Mouse (Mus musculus) kidney, adult 2 months (tissue): ENCODE data around the gene Camk2d. TPM values are rescaled to one million over a fixed set of nuclear protein-coding genes. Genes with fewer than 3 reads are reported as not detected.

Experiments
- DNase-seq: peaks from one replicate; pipeline ENCODE4 v3.0.0; 2021
- H3K27ac ChIP-seq: fragments of 200-500 bp; 2 replicates; pipeline ENCODE4 v1.5.1; 2012; ENCODE audit warnings: low read depth, low read length, control low read depth, inconsistent platforms; ENCODE audit not compliant: insufficient read depth
- H3K27me3 ChIP-seq: fragments of 200-500 bp; replicated peaks from 2 replicates; pipeline ENCODE4 v1.6.1; 2012; ENCODE audit warnings: mild to moderate bottlenecking, moderate library complexity, low read length, inconsistent platforms; ENCODE audit not compliant: control insufficient read depth, insufficient read depth
- H3K36me3 ChIP-seq: fragments of 200-500 bp; 2 replicates; pipeline ENCODE4 v1.6.1; 2012; ENCODE audit warnings: mild to moderate bottlenecking, moderate library complexity, low read length, inconsistent platforms; ENCODE audit not compliant: control insufficient read depth, insufficient read depth
- H3K4me1 ChIP-seq: fragments of 200-500 bp; 2 replicates; pipeline ENCODE4 v1.6.1; 2011; ENCODE audit warnings: low read length; ENCODE audit not compliant: control insufficient read depth, insufficient read depth
- H3K4me3 ChIP-seq: fragments of 200-500 bp; 2 replicates; pipeline ENCODE4 v1.5.1; 2011; ENCODE audit warnings: mild to moderate bottlenecking, low read depth, low read length, control low read depth; ENCODE audit not compliant: insufficient read depth
- CTCF ChIP-seq: fragments of 200-500 bp; conservative IDR thresholded peaks from 2 replicates; pipeline ENCODE4 v1.5.1; 2011; ENCODE audit warnings: low read depth, mild to moderate bottlenecking, control low read depth, low read length, moderate library complexity, mixed read lengths; ENCODE audit not compliant: insufficient read depth, insufficient read length
- POLR2A ChIP-seq: fragments of 200-500 bp; IDR thresholded peaks from one replicate; pipeline ENCODE4 v1.6.1; 2011; ENCODE audit warnings: low read depth, low read length, control low read depth
- WGBS: fragments of 180-500 bp; shearing (Covaris S2); methylation state at CpG from one replicate; pipeline ENCODE4 v1.1.7; 2018; 5-methylcytosine and 5-hydroxymethylcytosine counted together
- polyA plus RNA-seq: library from polyadenylated mRNA; depleted of rRNA; stranded (reverse); fragments of >200 nt; gene quantifications from 2 replicates; pipeline ENCODE4 v1.2.3, GENCODE M21; 2012

Gene Camk2d
- polyA plus RNA-seq, 1 experiment = 37.9 TPM

DNA sequence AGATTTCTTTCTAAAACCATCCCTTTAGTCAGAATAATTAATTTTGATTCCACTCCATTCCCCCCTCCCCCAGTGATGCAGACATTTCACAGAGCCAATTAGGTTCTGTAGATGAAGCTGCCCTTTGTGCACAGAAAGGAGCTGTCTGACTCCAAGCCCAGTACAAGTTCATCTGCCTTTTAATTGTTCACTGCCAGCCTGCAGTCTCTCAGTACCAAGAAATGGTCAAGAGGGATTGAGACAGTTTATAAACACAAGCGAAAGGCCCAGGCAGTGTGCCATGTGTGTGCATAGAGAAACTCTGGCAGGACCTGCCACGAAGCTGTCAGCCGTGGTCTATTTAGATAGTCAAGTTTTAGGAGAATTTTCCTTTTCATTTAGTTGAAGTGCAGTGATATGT lies 72.0 kb downstream of the Camk2d start:
- Histone ChIP-seq H3K4me3 (no peak overlapping the region), H3K4me1 (peaks cover 14% of the 10 kb centered on the region), H3K36me3 (no peaks in the 10 kb centered on the region), H3K27ac (no peak overlapping the region), H3K27me3 (no peaks in the 10 kb centered on the region; the same call in 1 of the 2 replicates)
- 44% methylated on average over 3 of the region's 3 CpGs for WGBS
- TF ChIP-seq POLR2A = no peak
- TF ChIP-seq CTCF = no peak
- peak; percentile 45 for DNase-seq

DNA sequence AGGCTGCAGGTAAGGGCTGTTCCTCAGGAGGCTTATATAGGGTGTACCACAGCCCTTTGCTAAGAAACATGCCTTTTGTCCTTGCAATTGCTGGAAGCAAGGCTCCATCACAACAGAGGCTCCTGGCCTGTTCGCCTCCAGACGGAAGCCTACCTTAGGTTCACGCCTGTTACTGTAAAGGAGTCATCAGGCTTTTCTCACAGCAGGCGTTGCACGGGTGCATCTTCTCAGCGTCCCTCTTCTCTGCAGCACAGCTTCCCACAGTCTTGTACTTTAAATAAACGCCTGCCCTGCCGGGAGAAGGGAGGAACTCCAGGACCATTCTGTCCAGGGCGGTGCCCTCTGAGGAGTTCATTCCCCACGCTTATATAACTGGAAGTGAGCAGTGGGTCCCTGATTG lies 72.6 kb downstream of the Camk2d start:
- no peaks in the 10 kb centered on the region for H3K36me3 ChIP-seq
- no peaks in the 10 kb centered on the region for H3K27me3 ChIP-seq
- H3K4me3 ChIP-seq = no peak overlapping the region
- no peak for DNase-seq
- H3K4me1 ChIP-seq = peaks cover 9% of the 10 kb centered on the region
- no peak overlapping the region for H3K27ac ChIP-seq
- TF ChIP-seq CTCF (no peak), POLR2A (no peak)
- 68% methylated on average over 10 of the region's 10 CpGs for WGBS

DNA sequence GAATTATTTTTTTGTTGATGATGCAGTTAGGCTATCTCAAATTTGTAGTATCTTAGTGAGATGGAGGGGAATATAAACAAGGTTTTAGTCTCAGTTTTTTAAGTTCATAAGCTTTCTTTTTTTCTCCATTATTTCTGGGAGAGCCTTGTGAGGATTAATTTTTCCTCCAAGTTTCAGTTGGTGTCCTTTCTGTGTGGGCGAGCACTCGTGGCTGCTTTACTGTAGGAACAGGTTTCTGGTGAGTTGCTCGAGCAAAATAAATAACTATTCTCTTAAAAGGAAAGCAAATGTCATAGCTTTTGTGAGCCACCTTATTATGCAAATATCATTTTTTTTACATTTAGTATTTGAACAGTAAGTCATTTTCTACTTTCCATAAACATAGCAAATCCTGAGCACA lies 74.3 kb downstream of the Camk2d start:
- DNase-seq = no peak
- Histone ChIP-seq H3K4me1 (peaks cover 9% of the 10 kb centered on the region), H3K4me3 (no peak overlapping the region), H3K27ac (no peak overlapping the region), H3K27me3 (no peaks in the 10 kb centered on the region), H3K36me3 (no peaks in the 10 kb centered on the region)
- WGBS = 77% methylated on average over 3 of the region's 3 CpGs
- TF ChIP-seq CTCF (no peak), POLR2A (no peak)

DNA sequence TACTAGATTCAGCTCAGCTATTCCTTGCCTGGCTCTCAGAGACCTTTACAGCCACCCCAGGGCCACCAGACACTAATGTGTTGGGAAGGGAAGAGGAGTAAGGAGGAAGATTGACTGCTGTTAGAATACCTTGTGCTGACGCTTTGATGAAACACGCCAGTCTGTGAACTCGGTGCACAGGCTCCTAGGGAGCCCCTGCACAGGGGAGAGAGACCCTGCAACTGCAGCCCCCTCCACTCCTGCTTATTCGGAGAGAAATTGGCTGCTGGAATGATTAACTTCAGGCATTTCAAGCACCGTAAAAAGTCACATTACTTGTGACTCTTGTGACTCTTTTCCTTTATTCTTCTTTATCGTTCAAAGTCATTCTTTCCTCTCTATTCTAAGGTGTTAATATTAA lies 75.2 kb downstream of the Camk2d start:
- H3K27me3 ChIP-seq = no peaks in the 10 kb centered on the region
- WGBS = 33% methylated on average over 6 of the region's 6 CpGs
- no peak for DNase-seq
- H3K4me3 ChIP-seq = no peak overlapping the region
- H3K27ac ChIP-seq = peak overlapping the region; percentile 69
- no peaks in the 10 kb centered on the region for H3K36me3 ChIP-seq
- H3K4me1 ChIP-seq = peaks cover 9% of the 10 kb centered on the region
- no peak for TF ChIP-seq CTCF

DNA sequence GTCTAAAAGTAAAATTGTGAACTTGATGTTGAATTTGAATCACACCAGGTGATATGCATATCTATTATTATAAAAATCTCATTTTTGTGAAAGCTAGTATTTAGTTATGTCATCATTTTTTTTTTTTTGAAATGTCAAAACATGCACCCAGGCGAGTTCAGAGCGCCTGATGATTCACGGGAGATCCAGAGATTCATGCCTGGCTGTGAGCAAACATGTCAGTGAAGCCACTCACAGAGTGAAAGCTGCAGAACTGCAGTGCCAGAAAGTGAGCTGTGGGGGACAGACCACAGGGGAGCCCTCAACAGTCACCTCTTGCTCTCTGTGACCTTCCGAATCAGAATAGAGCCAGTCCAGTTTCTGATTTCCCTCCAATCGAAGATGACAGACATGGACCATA lies 84.9 kb downstream of the Camk2d start:
- 90% methylated on average over 5 of the region's 5 CpGs for WGBS
- no peak for DNase-seq
- H3K4me3 ChIP-seq = no peak overlapping the region
- no peak for TF ChIP-seq CTCF
- no peak for TF ChIP-seq POLR2A
- H3K4me1 ChIP-seq = peaks cover 5% of the 10 kb centered on the region; the same call in 1 of the 2 replicates
- no peak overlapping the region for H3K27ac ChIP-seq
- H3K36me3 ChIP-seq = no peaks in the 10 kb centered on the region
- H3K27me3 ChIP-seq = no peaks in the 10 kb centered on the region; the same call in 1 of the 2 replicates

DNA sequence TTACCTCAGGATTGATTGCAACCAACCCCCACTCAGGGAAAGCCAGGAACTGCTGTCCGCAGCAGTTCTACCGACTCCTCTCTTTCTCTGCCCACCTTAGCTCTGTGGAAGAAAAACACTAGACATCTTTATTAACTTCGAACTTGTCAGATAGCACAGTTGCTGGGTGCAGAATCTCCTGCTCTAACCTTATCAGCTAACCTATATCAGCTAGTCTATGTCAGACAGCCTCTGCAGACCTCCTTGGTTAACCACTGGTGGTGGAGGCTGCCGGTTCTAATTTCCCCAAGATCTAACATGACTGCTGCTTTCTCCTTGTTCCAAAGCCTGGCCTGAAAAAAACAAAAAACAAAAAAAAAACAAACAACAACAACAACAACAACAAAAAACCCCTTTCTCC lies 85.9 kb downstream of the Camk2d start:
- WGBS = 70% methylated on average over 4 of the region's 4 CpGs
- no peak for DNase-seq
- Histone ChIP-seq H3K27ac (no peak overlapping the region), H3K36me3 (no peaks in the 10 kb centered on the region), H3K4me3 (no peak overlapping the region), H3K27me3 (no peaks in the 10 kb centered on the region; the same call in 1 of the 2 replicates), H3K4me1 (peaks cover 5% of the 10 kb centered on the region; the same call in 1 of the 2 replicates)
- TF ChIP-seq POLR2A = no peak
- TF ChIP-seq CTCF = no peak

DNA sequence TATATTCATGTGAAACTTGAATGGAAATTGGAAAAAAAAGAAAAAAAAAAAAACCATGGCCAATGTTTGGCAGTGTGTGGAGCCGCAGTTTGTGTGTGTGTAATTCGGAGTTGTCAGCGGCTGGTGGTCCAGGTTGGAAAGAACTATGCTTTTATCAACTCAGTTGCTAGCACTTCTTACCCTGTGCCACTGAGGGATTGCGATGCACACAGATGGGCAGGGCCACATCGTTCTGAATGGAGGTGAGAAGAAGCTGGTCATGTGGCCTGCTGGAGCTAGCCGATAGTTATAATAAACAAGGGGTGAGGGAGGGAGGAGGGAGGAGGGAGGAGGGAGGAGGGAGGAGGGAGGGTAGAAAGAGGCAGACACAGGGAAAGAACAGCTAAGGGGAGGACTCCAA lies 89.3 kb downstream of the Camk2d start:
- H3K4me3 ChIP-seq = no peak overlapping the region
- H3K36me3 ChIP-seq = no peaks in the 10 kb centered on the region
- H3K4me1 ChIP-seq = peaks cover 5% of the 10 kb centered on the region; the same call in 1 of the 2 replicates
- 69% methylated on average over 6 of the region's 6 CpGs for WGBS
- no peaks in the 10 kb centered on the region; the same call in 1 of the 2 replicates for H3K27me3 ChIP-seq
- H3K27ac ChIP-seq = no peak overlapping the region
- DNase-seq = no peak
- no peak for TF ChIP-seq POLR2A
- TF ChIP-seq CTCF = no peak

DNA sequence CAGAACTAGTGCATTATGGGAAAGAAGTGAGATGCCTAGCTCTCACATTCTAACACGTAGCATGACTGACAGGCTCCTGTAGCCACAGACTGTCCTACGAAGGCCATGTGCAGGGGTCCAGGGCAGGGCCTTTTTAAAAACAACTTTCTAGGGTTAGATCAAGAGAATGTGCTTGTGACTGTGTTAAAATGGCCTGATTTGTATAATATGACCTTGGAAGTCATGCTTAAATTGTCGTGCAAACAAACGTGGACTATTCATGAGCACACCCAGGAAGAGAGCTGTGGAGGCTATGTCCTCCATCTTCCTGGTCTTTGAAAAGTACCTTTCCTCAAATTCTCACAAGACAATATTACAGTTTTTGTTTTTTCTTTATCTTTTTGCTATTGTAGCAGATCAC lies 91.0 kb downstream of the Camk2d start:
- Histone ChIP-seq H3K27me3 (no peaks in the 10 kb centered on the region), H3K27ac (no peak overlapping the region), H3K36me3 (no peaks in the 10 kb centered on the region), H3K4me3 (no peak overlapping the region), H3K4me1 (peaks cover 10% of the 10 kb centered on the region)
- DNase-seq = no peak
- TF ChIP-seq CTCF = no peak
- no peak for TF ChIP-seq POLR2A
- 69% methylated on average over 4 of the region's 4 CpGs for WGBS
